Mouse (Mus musculus) c-Kit-positive CD71-positive TER-119-positive erythroid progenitor cells, embryonic 14.5 days (primary cell): ENCODE data around the gene Snrnp48.

Source experiments
- DNase-seq: peaks from one replicate; pipeline ENCODE4 v3.0.0-alpha.2; 2013; ENCODE audit warnings: low spot score

Snrnp48 gene

GRCm38 (mm10) chr13:38204702-38205482 is at the start of gene Snrnp48:
Gene Snrnp48, plus strand, starts transcription at chr13:38204938.
- DNase-seq = peak; percentile 90

GRCm38 (mm10) chr13:38155523-38155922 is 49.2 kb upstream of the Snrnp48 start:
- DNase-seq = no peak

- DNase-seq = no peak
Observed at GRCm38 (mm10) chr13:38157635-38158034, 47.1 kb upstream of the Snrnp48 start.

GRCm38 (mm10) chr13:38162002-38162401 is 42.7 kb upstream of the Snrnp48 start:
- no peak for DNase-seq

- DNase-seq = no peak
Observed at GRCm38 (mm10) chr13:38162668-38163067, 42.1 kb upstream of the Snrnp48 start.

- DNase-seq = no peak
Observed at GRCm38 (mm10) chr13:38164932-38165331, 39.8 kb upstream of the Snrnp48 start.

- no peak for DNase-seq
Observed at GRCm38 (mm10) chr13:38167056-38167455, 37.7 kb upstream of the Snrnp48 start.

- no peak for DNase-seq
Observed at GRCm38 (mm10) chr13:38170707-38171144, 34.0 kb upstream of the Snrnp48 start.

GRCm38 (mm10) chr13:38193406-38193805 is 11.3 kb upstream of the Snrnp48 start:
- DNase-seq = no peak

GRCm38 (mm10) chr13:38201413-38201812 is 3.3 kb upstream of the Snrnp48 start:
- no peak for DNase-seq

- no peak for DNase-seq
Observed at GRCm38 (mm10) chr13:38204171-38204570, 567 bp upstream of the Snrnp48 start.

GRCm38 (mm10) chr13:38211122-38211521 is 6.4 kb downstream of the Snrnp48 start:
- no peak for DNase-seq

GRCm38 (mm10) chr13:38218686-38219085 is 13.9 kb downstream of the Snrnp48 start:
- DNase-seq = no peak

- no peak for DNase-seq
Observed at GRCm38 (mm10) chr13:38220331-38220730, 15.6 kb downstream of the Snrnp48 start.

- DNase-seq = no peak
Observed at GRCm38 (mm10) chr13:38230177-38230821, 25.6 kb downstream of the Snrnp48 start.

- no peak for DNase-seq
Observed at GRCm38 (mm10) chr13:38232411-38232810, 27.7 kb downstream of the Snrnp48 start.

- no peak for DNase-seq
Observed at GRCm38 (mm10) chr13:38232856-38233625, 28.3 kb downstream of the Snrnp48 start.

- no peak for DNase-seq
Observed at GRCm38 (mm10) chr13:38234651-38235050, 29.9 kb downstream of the Snrnp48 start.

- DNase-seq = peak; percentile 16
Observed at GRCm38 (mm10) chr13:38235370-38235769, 30.6 kb downstream of the Snrnp48 start.

- no peak for DNase-seq
Observed at GRCm38 (mm10) chr13:38248151-38248550, 43.4 kb downstream of the Snrnp48 start.

GRCm38 (mm10) chr13:38251226-38251625 is 46.5 kb downstream of the Snrnp48 start:
- no peak for DNase-seq

GRCm38 (mm10) chr13:38253696-38254095 is 49.0 kb downstream of the Snrnp48 start:
- DNase-seq = no peak

GRCm38 (mm10) chr13:38258901-38259300 is 54.2 kb downstream of the Snrnp48 start:
- no peak for DNase-seq
